Mouse (Mus musculus) liver, embryonic 14.5 days (tissue): ENCODE data around the gene Cdc7.

ENCODE experiments used
- CTCF ChIP-seq: IDR thresholded peaks from 2 replicates; pipeline ENCODE4 v1.5.1; 2016; ENCODE audit warnings: antibody characterized with exemption, low read depth, control low read depth
- EP300 ChIP-seq: IDR thresholded peaks from 2 replicates; pipeline ENCODE4 v1.6.1; 2016; ENCODE audit warnings: antibody characterized with exemption, low read depth

- TF ChIP-seq EP300 (no peak), CTCF (peak; percentile 53)
Observed at GRCm38 (mm10) chr5:107017544-107017943, 53.4 kb downstream of the Cdc7 start.
